Mouse (Mus musculus): ENCODE results near the gene 4921517D22Rik.
"Not testable (repeated sequence)": the region's sequence is repeated elsewhere in the genome, so short reads cannot be mapped to it uniquely, and the experiment has no call there.

4921517D22Rik gene

DNA sequence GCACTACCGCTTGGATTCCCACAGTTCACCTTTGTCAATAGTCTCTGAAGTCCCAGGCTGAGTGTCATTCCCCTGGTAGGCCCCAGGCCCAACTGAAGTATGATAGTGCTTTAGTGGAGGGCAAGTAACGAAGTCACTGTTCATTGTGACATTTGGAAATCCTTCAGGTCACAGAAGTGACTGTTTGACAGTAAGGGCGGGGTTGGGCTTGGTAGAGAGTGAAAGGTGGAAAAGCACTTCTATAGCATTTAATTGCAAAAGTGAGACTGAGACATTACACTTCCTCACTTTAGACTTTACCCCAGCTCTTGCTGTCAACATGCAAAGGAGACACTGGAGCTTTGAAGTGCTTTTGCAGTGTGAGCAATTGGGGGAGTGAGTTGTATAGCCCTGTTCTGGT is at the start of gene 4921517D22Rik:
TSS of gene 4921517D22Rik (minus strand) at position 101 of the 400 bp plus-strand sequence.
- DNase-seq, result no peak

DNA sequence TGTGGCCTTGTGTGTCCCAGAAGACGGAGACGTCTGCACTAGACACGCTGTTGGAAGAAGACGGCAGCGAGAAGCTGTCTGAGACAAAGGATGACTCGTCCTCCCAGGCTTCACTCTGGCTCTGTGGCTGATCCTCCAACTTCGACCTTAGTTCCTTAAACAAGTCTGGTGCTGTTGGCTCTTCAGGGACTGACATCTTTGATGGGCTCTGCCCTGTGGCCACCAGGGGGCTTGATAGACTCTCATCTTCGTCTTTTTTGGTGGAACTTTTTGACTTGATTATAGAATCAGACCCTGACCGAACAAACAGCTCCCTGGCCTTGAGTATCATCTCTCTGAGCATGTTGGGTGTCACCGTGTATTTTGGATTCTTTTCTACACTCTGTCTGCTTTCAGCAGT is 47.8 kb upstream of the 4921517D22Rik start:
- no peak for DNase-seq

DNA sequence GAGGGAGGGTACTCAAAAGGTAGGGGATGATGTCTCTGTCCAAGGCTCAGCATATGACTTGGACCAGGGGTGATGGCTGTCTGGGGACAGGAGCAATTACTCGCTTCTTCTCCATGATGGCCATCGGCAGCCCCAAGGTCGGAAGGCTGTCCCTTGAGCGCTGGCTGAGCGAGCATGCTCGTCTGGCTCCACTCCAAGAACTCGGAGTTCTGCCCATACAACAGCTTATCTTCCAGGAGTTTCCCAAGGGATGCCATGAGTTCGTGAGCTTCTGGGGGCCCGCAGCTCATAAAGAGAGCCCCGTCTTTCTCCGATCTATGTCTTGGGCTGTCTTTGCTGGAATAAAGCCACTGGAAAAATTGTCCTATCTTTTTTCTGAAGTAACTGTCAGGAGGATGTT is 47.2 kb upstream of the 4921517D22Rik start:
- DNase-seq, result peak in 1 of 2 experiments; percentile 32

DNA sequence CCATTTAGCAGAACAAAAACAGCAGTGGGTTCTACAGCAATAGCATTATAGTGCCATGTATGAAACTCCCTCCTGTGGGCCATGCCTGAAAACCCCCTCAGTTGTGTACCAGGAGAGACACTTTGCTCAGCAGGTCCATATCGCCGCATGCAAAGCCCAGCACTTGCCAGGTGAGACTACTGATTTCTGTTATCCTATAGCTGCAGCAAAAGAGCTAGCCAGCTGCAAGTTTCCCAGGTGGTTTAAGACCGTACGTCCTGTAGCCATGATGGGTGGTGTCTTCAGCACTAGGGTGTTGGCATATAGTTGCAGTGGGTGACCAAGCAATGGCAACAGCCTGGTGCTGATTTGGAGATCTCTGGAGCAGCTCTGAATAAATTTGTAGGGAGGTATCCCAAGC is 45.5 kb upstream of the 4921517D22Rik start:
- no peak for DNase-seq

DNA sequence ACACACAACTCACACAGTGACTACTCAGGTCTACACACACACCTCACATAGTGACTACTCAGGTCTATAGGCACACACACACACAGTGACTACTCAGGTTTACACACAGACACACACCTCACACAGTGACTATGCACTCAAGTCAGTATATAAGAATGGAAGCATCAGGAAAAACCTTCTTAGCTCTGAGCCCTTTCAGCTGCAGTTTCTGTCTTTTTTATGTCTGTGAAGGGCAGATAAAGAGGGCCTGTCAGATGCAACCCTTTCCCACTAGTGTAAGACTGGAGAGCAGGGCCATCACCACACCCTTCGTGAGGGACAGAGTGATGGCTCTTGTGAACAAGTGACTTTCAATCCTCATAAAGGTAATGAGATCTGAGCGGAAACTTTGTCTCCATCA is 44.5 kb upstream of the 4921517D22Rik start:
- no peak for DNase-seq

DNA sequence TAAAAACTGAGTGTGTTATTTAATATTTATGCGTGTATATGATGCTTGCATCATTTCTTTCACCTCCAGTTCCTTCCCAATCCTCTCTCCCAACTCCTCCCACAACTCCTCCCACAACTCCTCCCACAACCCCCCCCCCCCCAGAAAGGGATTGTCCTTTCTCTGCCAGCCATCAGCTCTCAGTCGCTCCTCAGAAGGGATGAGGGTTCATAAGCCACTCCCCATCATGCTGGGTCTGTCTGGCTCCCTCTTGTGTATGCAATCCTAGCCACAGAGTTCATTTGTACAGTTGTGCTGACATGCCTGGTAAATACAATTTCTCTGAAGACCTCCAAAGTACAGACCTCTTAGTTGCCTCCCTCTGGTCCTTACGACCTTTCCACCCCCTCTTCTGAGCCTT is 41.3 kb upstream of the 4921517D22Rik start:
- DNase-seq, result no peak

DNA sequence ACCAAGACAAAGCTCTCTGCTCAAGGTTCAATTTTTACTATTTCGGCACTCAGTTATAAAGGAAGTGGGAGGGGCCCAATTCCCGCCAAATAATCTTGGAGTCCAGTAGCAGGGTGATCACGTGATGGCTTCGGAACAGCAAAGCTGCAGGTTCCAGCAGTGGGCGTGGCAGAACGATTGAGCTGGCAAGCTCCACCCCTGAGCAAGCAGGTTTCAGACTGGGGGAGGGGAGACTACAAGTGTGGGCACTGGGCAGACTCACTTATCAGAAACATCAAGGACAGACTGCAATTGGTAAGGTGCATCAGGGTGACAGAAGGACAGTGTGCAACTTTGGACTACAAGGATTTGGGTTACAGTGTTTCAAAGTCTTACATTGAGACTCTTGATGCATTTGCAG is 40.4 kb upstream of the 4921517D22Rik start:
- DNase-seq, result not testable (repeated sequence)

DNA sequence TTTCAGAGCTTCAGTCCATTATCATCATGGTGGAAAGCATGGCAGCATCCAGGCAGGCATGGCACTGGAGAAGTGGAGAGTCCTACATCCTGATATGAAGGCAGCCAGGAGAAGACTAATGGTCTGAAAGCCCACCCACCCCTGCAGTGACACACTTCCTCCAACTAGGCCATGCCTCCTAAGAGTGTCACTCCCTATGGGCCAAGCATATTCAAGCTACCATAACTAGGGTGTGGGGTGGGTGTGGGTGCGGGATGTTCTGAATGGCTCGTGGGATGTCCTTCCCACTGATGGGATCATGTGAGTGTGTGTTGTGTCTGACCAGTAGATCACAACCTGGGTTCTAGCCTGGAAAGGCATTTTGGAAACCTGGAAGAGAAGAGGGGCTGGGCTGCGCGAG is 40.0 kb upstream of the 4921517D22Rik start:
- no peak for DNase-seq

DNA sequence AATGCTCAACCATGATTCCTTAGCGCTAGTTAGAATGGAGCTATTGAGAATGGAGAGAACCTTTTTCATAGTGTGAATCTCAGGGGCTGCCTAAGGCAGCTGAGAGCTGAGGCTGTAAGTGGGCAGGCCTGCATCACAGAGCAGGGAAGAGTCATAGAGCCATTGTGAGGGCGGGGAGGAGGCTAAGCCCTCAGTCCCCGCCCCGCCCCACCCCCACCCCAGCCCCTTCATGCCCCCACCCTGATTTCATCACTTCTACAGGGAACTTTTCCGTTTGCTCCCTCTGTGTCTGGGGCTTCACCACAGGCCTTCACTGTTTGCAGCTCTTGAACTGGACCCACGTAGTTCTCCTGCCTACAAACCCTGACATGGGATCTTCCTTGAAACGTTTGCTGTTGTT is 37.7 kb upstream of the 4921517D22Rik start, which contains the start of gene Spata31d1d:
TSS of gene Spata31d1d (minus strand) at position 101 of the 400 bp plus-strand sequence.
- no peak for DNase-seq

DNA sequence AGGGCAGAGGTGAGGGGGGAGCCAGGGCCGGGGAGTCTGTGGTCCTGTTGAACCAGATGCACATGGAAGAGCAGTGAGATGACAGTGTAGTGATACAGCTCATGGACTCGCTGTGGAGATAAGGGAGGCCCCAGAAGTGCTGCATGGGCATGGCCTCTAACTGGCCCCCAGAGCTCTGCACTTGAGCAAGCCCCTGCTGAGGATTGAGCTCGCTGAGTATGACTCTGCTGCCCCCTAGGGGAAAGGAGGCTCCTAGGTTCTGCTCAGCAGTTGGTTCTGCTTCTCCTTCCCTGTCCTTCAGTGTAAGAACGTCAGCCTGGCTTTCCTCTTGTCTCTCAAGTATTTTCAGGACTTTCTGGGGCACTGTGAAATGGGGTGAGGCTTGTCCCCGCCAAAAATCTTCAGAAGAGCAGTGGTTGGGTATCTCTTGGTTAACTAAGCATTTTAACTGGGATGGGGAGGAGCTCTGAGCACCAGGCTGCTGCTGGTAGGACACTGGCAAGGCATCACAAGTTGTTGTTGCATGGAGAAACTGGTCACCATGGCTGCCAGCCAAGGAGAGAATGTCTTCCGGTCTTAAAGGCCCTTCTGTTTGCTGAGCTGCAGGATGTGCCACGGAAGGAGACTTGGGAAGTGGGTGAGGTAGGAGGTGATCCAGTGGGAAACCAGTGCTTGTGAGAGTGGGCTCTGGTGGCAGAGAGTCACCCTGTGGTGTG is 34.6 kb upstream of the 4921517D22Rik start:
- peak; percentile 86 to 90 for DNase-seq

DNA sequence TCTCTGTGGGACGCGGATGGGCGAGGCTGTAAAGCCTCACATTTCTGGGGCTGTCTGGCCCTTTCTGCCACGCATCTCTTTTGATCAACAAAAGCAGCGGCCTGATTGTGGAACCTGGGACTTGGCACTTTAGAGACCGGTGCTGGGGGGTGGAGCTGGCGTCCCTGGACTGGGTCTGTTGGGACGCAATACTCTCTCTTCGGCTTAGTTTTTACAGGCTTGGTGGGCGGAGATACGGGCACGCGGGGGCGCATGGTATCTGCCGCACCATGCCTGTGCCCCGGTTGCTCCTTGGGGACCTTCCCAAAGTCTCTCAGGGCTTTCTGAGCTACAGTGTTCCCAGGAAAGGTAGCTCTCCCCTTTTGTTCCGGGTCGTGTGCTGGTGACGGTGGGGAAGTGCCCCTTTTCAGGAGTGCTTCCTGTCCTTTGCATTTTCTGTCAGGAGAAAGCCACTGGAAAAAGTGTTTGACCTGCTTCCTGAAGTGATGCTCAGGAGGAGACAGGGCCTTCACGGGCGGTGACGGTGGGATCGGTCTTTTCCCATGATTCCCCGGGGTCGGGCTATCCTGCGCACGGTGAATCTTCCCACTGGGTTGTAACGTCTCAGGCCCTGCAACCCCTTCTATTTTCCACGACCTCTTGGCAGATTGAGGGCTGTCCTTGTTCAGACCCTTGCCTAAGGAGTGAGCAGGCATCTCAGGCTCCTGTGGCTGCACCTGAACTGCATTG is 32.4 kb upstream of the 4921517D22Rik start:
- DNase-seq, result peak in 1 of 2 experiments; percentile 8

DNA sequence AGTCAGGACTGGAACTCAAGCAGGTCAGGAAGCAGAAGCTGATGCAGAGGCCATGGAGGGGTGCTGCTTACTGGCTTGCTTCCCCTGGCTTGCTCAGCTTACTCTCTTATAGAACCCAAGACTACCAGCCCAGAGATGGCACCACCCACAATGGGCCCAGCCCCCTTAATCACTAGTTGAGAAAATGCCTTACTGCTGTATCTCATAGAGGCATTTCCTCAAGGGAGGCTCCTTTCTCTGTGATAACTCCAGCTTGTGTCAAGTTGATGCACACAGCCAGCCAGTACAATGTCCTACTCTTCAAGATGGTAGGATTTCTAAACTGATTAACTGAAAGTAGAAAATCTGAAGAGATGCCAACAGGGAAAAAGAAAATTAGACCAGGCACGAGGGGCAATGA is 28.2 kb upstream of the 4921517D22Rik start:
- not testable (repeated sequence) for DNase-seq

DNA sequence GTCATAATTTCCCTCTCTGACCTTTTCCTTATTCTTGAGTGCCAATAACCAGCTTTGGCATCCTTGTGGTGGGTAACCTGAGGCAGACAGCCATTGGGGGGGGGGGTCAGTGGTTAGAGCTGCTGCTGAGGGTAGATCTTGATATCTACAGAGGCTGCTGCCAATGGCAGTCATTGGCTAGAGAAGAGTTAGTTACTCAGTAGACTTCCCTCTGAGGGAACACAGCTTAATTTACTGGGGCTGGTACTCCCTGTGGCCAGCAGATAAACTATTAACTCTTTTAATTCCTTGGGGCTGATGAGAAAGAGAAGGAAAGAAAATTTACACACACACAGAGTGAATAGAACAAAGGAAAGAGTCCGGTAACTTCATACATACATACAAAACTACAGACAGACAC is 25.6 kb upstream of the 4921517D22Rik start:
- DNase-seq, result no peak

DNA sequence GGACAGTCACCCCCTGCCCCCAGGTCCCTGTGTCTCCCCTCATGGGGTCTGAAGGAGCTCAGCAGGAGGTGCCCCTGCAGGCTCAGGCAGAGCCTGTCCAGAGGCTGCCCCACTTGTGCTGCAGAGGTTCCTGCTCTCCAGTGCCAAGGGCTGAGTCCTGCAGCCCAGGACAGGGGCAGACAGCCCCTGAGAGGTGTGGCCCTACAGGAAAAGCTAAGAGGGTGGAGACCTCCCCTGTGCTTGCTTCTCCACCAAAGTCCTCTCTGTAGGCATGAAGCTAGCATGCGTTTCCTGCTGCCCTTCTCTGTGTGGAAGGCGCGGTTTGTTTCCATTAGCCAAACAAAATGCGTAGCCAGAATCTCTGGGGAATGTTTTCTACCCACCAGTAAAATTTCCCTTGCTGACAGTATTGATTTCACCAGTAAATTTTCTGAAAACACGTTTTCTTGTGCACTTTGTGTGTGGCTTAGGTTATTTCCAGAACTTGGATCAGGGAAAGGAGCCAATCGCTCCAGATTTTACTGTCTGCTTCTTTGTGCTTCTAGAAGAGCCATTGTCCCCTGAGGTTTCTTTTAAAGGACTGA is 25.0 kb upstream of the 4921517D22Rik start:
- not testable (repeated sequence) for DNase-seq

DNA sequence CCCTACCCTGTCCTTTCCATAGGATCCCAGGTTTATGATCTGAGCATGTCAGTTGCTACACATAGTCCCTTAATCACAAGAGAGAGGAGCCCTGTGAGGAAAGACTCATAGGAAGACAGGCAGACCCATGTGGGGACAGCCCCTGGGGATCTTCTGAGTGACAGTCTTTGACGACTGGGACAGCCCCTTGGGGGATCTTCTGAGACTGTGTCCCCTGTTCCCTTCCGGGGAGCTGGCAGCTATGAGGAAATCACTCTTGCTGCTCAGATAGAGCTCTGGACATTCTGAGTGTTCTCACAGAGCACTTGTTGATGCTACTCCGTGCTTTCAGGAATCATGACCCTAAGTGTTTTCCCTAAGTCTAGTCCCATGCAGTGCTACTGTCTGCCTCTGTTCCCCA is 19.8 kb upstream of the 4921517D22Rik start:
- DNase-seq, result no peak

DNA sequence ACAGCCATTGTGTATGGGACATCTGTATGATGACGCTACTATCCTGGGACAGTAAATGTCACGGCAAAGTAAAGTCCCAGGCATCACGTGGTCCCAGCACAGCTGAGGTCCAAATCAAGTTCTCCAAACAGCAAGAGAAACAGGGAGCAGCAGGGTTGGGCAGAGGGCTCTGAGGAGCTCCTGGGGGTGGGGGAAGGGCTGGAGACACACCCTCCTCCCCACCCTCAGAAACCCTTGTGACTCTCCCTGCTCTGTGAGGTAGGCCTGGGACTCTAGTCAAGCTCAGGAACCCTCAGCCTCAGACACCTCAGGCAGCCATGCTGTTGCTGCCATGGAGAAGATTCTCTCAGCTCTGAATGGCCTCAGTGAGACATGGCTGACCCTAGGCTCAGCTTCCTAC is 18.1 kb upstream of the 4921517D22Rik start, which contains the start of gene Spata31d1b:
TSS of gene Spata31d1b (plus strand) at position 301 of the 400 bp plus-strand sequence.
- DNase-seq, result not testable (repeated sequence)

DNA sequence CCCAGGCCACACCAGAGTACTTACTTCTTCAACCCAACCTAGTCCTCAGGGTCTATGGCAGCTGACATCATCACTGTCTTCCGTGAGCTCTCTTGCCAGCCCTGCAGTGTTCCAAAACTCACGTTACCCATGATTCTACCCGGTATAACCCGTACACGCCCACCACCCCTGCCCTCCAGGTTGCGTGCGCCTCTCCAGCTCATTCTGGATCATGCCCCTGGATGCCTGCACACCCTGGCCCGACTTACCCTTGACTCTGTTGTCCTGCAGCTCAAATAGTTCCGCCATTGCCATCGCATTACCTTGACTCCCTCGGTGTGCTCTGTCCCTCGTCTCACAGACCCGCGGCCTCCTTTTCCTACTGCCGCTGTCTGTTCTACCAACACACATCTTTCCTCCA is 16.3 kb upstream of the 4921517D22Rik start, which contains the start of gene Spata31d1a:
TSS of gene Spata31d1a (minus strand) at position 101 of the 400 bp plus-strand sequence.
- no peak for DNase-seq

DNA sequence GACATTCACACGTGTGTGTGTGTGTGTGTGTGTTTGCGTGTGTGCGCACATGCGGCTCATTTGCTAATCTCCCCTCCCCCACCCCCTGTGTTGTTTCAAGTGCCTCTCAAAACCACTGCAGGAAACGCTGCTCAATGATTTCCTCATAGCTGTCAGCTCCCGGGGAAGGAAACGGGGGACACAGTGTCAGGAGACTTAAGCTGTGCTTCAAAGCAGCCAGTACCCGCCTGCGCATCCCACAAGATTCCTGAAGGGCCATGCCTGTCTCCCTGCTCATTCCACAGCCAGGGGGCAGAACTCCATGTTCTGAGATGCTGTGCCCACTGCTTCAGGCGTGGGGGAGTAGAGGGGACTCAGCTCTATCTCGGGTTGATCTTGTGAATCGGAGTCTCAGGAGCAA is 10.7 kb upstream of the 4921517D22Rik start:
- DNase-seq, result no peak

DNA sequence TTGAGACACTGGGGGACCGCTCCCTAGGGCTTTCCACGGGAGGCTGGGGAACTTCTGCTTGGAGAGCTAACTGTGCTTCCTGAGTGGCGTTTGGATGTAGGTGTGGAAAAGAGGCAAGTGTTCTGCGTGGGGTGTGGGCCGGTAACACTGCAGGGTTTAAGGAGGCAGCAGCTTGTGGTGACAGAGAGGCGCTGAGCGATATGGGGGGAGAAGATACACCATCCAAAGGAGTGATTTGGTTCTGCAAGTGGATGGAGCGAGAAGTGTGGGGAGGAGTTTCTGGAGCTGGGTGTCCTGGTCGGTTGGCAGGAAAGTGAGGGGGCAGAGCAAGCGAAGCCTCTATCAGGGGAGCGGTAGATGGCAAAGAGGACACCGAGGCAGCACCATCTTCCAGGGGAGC is 9.6 kb upstream of the 4921517D22Rik start:
- DNase-seq, result no peak

DNA sequence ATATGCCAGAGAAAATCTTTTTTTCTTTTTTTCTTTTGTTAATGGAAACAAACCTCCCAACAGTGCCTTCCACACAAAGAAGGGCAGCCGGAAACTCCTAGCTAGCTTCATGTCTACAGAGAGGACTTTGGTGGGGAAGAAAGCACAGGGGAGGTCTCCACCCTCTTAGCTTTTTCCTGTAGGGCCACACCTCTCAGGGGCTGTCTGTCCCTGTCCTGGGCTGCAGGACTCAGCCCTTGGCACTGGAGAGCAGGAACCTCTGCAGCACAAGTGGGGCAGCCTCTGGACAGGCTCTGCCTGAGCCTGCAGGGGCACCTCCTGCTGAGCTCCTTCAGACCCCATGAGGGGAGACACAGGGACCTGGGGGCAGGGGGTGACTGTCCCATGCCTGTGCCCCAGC is 6.2 kb upstream of the 4921517D22Rik start:
- not testable (repeated sequence) for DNase-seq

DNA sequence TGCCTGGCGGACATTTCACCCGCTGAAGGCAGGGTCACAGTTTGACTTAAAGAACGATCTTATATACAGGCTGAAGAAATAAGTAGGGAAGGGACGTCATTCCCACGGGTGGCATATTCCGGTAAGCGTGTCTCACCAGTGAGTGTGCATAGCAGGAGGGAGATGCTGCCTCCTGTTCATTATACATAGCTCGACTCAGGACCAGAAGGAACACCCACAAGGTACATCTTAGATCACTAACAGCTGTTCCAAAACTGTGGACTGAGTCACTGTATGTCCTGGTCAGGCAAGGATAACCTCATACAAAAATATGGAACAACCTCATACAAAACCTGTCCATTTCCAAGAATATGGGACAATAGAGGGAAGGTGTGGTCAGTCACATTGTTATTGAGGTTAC is 5.2 kb upstream of the 4921517D22Rik start:
- no peak for DNase-seq

DNA sequence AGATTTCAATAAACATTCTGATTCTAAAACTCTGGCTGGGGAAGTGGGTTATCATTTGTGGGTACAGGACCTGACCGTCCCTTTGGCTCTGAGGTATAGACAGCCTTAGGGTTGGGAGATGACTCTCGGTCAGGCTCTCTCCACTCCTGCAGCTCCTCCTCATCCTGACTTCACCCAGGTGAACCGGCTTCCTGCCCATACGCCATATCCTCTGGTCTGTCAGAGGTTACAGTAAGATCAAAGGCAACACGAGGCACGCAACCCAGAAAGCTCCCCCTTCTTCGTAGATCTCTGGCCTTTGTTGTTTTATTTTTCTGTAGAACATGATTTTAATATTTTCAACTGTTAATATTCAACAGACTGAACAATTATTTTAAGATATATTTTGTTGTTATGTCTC is 1.9 kb upstream of the 4921517D22Rik start:
- no peak for DNase-seq

DNA sequence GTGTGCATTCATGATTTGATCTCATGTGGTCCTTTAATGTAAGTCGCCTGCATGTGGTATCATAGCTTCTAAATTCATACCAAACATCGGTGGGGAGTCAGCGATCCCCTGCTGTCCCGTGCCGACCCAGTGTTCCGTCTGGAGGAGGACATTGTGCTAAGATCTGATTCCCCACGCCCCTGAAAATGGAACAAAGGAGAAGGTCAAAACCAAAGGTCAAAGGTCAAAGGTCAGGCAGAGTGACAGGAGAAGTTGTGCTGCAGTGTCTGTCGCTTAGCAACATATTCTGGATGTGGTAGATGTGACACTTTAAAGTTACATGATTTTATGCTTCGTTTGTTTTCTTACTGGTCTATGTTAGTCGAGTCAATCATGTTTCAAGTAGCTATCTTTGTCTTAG is 2.4 kb downstream of the 4921517D22Rik start:
- no peak for DNase-seq

DNA sequence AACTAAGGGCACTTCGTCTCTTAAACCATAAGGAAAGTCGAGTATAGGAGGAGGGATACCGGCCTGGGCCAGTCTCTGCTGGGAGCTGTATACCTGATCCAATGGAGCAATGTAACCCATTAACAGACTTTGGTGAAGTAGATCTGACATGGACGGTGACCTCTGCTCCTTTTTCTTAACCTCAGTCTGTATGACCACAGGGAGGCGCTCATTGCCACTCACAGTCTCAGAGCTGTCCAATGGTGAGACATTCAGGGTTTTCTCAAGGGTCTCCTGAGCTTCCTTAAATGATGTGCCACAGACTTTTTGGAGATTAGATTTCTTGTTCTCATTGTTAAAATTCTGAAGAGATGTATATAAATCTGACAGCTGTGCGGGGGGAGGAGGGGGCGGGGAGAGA is 3.3 kb downstream of the 4921517D22Rik start:
- DNase-seq, result no peak

All from cerebellum, postnatal 25 days (tissue).